Mouse (Mus musculus) lung, postnatal 0 days (tissue): ENCODE results near the gene Tnk2.

Source experiments
- CTCF ChIP-seq: IDR thresholded peaks from 2 replicates; pipeline ENCODE4 v1.5.1; 2016; ENCODE audit warnings: antibody characterized with exemption, mild to moderate bottlenecking
- EP300 ChIP-seq: IDR thresholded peaks from 2 replicates; pipeline ENCODE4 v1.6.1; 2016; ENCODE audit warnings: antibody characterized with exemption, mild to moderate bottlenecking, control low read depth

GRCm38 (mm10) chr16:32723163-32723562 is 79.5 kb downstream of the Tnk2 start:
- no peak for TF ChIP-seq CTCF
- no peak for TF ChIP-seq EP300
